In the genomic region with DNA sequence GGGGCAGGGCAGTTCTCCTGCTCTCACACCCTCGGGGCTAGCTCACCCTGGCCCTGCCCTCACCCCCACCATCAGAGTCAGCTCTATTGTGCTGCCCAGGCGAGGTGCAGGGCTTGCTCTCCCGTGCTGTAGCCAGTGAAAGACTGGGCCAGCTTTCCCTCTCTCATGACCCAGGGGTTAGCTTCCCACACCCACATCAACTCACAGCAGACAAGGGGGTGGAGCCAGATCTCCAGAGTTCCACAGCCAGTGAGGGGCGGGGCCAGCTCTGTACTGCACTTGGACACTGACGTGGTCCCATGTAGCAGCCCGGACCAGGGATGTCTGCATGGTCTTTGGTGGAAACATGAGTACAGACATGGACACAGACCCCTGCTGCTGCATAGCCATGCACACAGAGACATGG, we compare ENCODE assay signal across 8 mouse cellular contexts. TPM values are rescaled to one million over a fixed set of nuclear protein-coding genes. Genes with fewer than 3 reads are reported as not detected.
DNase-seq lines count a peak whose midpoint lies in the region; ATAC-seq and TF ChIP-seq lines count a peak whose summit lies in the region.

No protein-coding gene starts in this region.

- DNase-seq in ES-E14 (ENCODE audit: low read depth, low spot score) = peak; percentile 65
- DNase-seq in embryo, embryonic 9.5 days (ENCODE audit: extremely low spot score) = peak; percentile 67
- DNase-seq in heart, postnatal 4 days = peak; percentile 64
- no peak for DNase-seq in liver, embryonic 11.5 days (ENCODE audit: low spot score)
- peak; percentile 83 for DNase-seq in retina, postnatal 1 day
- DNase-seq in layer of hippocampus, adult 2 months (ENCODE audit: low spot score in 2 of 2) = no peak
- no peak for DNase-seq in cerebellum, postnatal 4 days (ENCODE audit: low spot score in 2 of 2)
- no peak for DNase-seq in natural killer cell, adult 2 months (ENCODE audit: low spot score in 2 of 2)

- H3K9ac ChIP-seq in ES-E14 (ENCODE audit: insufficient read depth, low read depth, low read length, poor library complexity, severe bottlenecking) = peak overlapping the region; percentile 51; the same call in 1 of the 2 replicates
- no peak overlapping the region for H3K9ac ChIP-seq in liver, embryonic 11.5 days (ENCODE audit: low read depth, low read length)

- no peaks in the 10 kb centered on the region for H3K36me3 ChIP-seq in ES-E14 (ENCODE audit: control insufficient read depth, insufficient read depth, low read length, poor library complexity, severe bottlenecking)
- no peaks in the 10 kb centered on the region for H3K36me3 ChIP-seq in liver, embryonic 11.5 days (ENCODE audit: control insufficient read depth, insufficient read depth, low read length)

- WGBS in liver, embryonic 11.5 days = 33% methylated on average over 6 of the region's 6 CpGs

- TF ChIP-seq CTCF in layer of hippocampus, adult 2 months (conservative IDR thresholded peaks at IDR 0.05) = no peak

- ATAC-seq in liver, embryonic 11.5 days (replicated peaks; ENCODE audit: low FRiP score) = peak; percentile 76

- in situ Hi-C loops in ES-E14 (cut with MboI; ENCODE audit: low sequenced_read_pairs in 2 of 2, unreplicated experiment in 2 of 2) = no loop called here

- H3K27me3 ChIP-seq in liver, embryonic 11.5 days (replicated peaks; ENCODE audit: control insufficient read depth, insufficient read depth, low read length) = no peaks in the 10 kb centered on the region

- peaks cover 3 to 18% of the 10 kb centered on the region in 2 experiments; a peak in 2 of 4 replicates for H3K4me1 ChIP-seq in ES-E14 (ENCODE audit: control insufficient read depth in 2 of 2, insufficient read depth in 2 of 2, low read length in 2 of 2, poor library complexity in 1 of 2)
- peaks cover 7% of the 10 kb centered on the region; the same call in 1 of the 2 replicates for H3K4me1 ChIP-seq in liver, embryonic 11.5 days (replicated peaks; ENCODE audit: control insufficient read depth, insufficient read depth, low read length)

- H3K4me2 ChIP-seq in liver, embryonic 11.5 days = no peak overlapping the region

- peak overlapping the region; percentile 8; the same call in 1 of the 2 replicates for H3K27ac ChIP-seq in ES-E14 (ENCODE audit: insufficient read depth, low read depth, low read length, poor library complexity, severe bottlenecking)
- no peak overlapping the region for H3K27ac ChIP-seq in liver, embryonic 11.5 days (ENCODE audit: low read depth, low read length)
- no peak overlapping the region for H3K27ac ChIP-seq in layer of hippocampus, adult 2 months

- H3K4me3 ChIP-seq in ES-E14 (ENCODE audit: insufficient read depth in 1 of 2, low read depth in 1 of 2, low read length in 2 of 2, poor library complexity in 1 of 2, severe bottlenecking in 1 of 2) = peak overlapping the region; percentile 22 to 41; a peak in 2 of 4 replicates
- H3K4me3 ChIP-seq in liver, embryonic 11.5 days (ENCODE audit: low read depth, low read length) = no peak overlapping the region
- no peak overlapping the region for H3K4me3 ChIP-seq in layer of hippocampus, adult 2 months

- no peaks in the 10 kb centered on the region for H3K9me3 ChIP-seq in ES-E14 (ENCODE audit: control insufficient read depth, insufficient read depth, low read depth, low read length)
- no peaks in the 10 kb centered on the region for H3K9me3 ChIP-seq in liver, embryonic 11.5 days (ENCODE audit: control insufficient read depth, low read length)

TF ChIP-seq in ES-E14, 5 proteins besides CTCF, POLR2A, EP300 and RAD21:
- TF ChIP-seq HCFC1 (IDR thresholded peaks at IDR 0.05; ENCODE audit: borderline replicate concordance, insufficient read depth, low read length) (no peak), ZC3H11A (IDR thresholded peaks at IDR 0.05; ENCODE audit: borderline replicate concordance, low read depth, low read length) (no peak), MAFK (IDR thresholded peaks at IDR 0.05; ENCODE audit: insufficient read depth, low read depth, low read length) (no peak), CHD2 (IDR thresholded peaks at IDR 0.05; ENCODE audit: low read depth, low read length) (no peak), ZNF384 (IDR thresholded peaks at IDR 0.05; ENCODE audit: low read depth, low read length) (no peak)

RNA-seq across cellular contexts. Expression of a gene that starts 33.4 kb away (rescaled TPM):
- total RNA-seq in ES-E14 (2012; rRNA removed) = 1.4 and 3.6 TPM in 2 replicates
- 1 to 10 TPM; 1.1 to 2.2 TPM for total RNA-seq in heart, postnatal 4 days (2021)
- 0.36 and 0.99 TPM in 2 replicates for polyA plus RNA-seq in liver, embryonic 11.5 days (2014; fragmentation: Nextera tagmentation; extraction: Ambion mirVana)
- 1 to 10 TPM; 2.8 to 3.0 TPM for total RNA-seq in layer of hippocampus, adult 2 months (2021)

Comparison
In these comparisons a context has a peak if more than half of its experiments do, and no peak if none do; other contexts are left out.
1. DNase-seq: peak in ES-E14 (single experiment), embryo, embryonic 9.5 days (single experiment), heart, postnatal 4 days (single experiment) and retina, postnatal 1 day (single experiment); none in liver, embryonic 11.5 days (single experiment), layer of hippocampus, adult 2 months (0 of 2), cerebellum, postnatal 4 days (0 of 2) and natural killer cell, adult 2 months (0 of 2).
2. H3K4me3 ChIP-seq: peak in ES-E14 (2 of 2); none in liver, embryonic 11.5 days (single experiment) and layer of hippocampus, adult 2 months (single experiment).